Mouse (Mus musculus) cerebellum, postnatal 25 days (tissue): ENCODE results near the gene Pfkm.

Experiments
- DNase-seq, 2 experiments: peaks; one replicate each; pipeline ENCODE4 v3.0.0; 2021; ENCODE audit warnings: mixed read lengths in 2 of 2

The Pfkm gene

GRCm38 (mm10) chr15:98177320-98177719 lies 84.9 kb downstream of the Pfkm start:
- DNase-seq = no peak

DNA sequence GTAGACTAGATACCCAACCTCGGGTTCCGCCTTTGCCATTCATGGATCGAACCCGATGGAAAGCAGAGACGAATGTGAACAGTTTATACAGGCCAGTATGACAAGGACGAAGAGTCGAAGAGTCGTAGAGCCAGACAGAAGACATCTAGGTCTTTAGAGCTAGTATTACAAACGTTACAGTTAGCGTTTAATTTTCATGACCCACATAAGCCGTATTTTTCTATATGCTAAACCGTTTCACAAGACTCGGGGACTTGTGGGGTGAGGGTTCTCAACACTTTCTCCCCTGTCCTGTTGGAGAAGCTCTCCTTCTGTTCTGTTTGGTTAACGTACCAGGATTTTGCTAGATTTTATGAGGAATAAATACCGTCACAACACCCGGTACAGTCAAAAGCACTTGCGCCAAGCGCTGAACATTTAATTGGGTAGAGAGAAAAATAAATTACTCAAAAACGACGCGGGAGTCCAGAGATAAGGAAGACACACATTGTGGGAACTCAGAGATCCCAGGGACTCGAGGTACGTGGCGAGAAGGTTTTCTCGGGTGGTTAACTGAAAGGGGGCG lies 88.3 kb downstream of the Pfkm start:
- DNase-seq = peak; percentile 20 to 35

DNA sequence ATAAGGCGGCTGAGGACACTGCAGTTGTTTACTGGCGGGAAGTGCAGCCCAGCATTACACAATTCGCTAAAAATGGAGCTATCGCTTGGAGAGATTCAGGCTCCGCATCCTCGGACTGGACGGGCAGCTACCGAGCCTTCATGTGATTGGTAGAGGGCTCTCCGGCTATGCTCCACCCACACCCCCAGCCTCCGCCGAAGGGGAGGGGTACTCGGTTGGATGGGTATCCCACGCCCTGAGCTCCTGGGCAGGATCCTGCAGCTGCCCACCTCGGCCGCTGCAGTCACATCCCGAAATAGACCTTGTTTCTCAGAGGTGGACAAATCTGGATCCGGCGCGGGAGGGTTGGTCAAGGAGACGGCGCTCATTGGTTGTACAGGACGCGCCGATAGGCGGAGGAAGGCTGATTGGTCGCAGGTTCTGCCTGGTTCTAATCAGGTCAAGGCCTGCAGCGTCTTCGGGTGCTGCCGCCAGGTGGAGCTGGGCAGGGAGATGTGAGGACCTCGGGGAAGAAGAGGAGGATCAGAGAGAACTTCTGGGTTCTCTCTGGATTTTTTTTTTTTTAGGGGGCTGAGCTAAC lies 88.8 kb downstream of the Pfkm start:
- peak; percentile 97 for DNase-seq
